Mouse (Mus musculus): Measurements from ENCODE around the gene Igll1. TPM values are rescaled to one million over a fixed set of nuclear protein-coding genes. Genes with fewer than 3 reads are reported as not detected.

Igll1 gene
- total RNA-seq, 2 experiments from 2014 or later, result not detected

DNA sequence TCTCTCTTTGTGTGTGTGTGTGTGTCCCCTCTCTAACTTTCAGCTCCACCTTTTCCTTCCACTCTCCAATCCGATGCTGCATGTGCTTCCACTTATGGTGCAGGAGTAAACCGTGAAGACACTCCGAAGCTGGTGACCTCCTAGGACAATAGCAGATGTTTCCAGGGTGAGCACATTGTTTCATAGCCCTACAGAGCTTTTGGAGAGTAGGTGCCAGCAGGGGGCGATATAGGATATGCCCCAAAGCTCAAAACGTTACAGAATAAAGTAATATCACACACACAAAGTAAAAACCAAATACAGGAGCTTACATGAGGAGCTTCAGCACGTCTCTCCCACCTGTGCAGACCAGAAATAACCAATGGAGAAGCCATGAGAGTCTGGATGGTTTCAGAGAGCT, 8.9 kb downstream of the Igll1 start:
- peak; percentile 23 for DNase-seq

DNA sequence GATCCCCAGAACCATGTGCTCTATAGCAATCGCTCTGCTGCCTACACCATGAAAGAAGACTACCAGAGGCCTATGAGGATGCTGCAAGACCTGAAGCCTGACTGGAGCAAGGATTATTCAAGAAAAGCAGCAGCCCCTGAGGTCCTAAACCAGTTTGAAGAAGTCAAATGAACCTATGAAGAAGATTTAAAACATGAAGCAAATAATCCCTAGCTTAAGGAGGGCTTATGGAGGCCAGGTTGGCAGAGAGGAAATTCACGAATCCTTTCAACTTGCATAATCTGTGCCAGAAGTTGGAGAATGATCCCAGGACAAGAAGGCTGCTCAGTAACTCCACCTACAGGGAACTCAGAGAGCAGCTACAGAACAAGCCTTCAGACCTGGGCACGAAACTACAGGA, 11.4 kb downstream of the Igll1 start:
- DNase-seq, result no peak

DNA sequence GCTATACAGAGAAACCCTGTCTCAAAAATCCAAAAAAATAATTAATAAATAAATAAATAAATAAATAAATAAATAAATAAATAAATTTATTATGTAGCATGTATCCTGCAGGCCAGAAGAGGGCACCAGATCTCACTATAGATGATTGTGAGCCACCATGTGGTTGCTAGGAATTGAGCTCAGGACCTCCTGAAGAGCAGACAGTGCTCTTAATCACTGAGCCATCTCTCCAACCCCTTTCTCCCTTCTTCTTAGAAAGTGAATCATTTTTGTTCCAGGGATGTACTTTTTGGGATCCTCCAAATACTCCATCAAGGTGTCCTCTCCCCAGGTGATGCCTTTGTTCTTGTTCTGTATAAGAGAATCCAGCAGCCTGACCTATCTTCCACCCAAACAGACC, 14.6 kb downstream of the Igll1 start:
- DNase-seq, result no peak

DNA sequence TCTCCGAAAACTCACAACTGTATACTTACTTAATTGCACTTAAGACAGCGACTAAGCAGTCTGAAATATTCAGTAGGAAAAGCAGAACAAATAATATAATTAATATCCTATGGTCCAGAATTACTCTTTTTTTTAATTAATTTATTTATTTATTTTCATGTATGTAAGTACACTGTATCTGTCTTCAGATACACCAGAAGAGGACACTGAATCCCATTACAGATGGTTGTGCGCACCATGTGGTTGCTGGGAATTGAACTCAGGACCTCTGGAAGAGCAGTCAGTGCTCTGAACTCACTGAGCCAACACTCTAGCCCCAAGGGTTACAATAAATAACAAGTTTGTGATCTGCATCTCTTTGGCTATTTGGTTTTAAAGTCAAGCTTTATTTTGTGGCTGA, 34.1 kb downstream of the Igll1 start:
- no peak for DNase-seq

DNA sequence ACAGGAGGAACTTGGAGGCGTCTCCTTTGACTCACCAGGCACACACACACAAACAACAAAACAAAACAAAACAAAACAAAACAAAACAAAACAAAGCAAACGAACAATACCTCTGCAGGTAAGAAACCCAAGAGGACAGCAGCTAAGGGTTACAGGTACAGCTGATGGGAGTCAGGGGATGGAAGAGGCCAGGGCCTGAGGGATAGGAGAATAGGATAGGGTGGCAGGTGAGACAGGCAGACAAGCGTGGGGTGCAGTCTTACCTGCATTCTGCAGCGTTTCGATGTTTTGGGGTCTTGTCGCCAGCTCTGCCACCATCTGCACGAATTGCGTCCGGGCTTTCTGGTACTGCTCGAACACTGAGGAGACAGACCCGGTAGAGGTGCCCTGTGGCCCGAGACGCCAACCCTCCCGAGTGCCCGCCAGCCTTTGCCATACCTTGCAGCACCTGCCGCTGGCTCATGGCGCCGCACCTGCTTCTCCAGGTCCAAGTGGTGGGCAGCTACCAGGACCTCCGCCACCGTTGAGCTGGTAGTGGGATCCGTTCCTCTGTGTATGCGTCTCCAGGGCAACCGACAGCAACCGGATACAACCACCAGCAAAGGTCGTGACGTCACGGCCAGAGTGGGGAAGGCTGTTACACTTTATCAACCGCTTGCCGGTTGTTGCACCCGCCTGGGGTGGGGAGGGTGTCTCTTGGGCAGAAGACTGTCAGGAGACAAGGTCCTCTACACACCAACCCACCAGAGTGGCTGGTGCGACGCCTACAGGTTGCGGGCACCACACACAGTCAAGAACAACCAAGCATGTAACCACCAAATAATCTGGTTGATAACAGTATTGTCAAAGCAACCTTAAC, 34.8 kb downstream of the Igll1 start, which contains the start of gene Spag6l:
TSS of gene Spag6l (minus strand) at position 700 of the 859 bp plus-strand sequence.
- peak; percentile 8 for DNase-seq

DNA sequence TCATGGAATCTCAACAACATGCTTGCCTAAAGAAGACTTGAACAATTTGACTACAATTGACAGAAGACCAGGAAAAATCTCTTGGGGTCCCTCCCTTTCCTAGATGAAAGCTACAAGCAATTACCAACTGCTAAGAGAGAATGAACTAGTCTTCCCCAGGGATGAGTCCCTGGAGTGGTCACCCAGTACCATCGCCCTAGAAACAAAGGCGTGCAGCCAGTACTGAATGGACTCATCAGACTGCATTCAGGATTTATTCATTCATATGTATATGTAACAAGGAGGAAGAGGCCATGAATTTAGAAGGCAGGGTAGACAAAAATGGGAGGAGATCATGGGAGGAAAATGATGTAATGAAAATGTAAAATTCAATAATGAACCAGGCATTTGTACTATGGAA, 37.6 kb downstream of the Igll1 start:
- no peak for DNase-seq

DNA sequence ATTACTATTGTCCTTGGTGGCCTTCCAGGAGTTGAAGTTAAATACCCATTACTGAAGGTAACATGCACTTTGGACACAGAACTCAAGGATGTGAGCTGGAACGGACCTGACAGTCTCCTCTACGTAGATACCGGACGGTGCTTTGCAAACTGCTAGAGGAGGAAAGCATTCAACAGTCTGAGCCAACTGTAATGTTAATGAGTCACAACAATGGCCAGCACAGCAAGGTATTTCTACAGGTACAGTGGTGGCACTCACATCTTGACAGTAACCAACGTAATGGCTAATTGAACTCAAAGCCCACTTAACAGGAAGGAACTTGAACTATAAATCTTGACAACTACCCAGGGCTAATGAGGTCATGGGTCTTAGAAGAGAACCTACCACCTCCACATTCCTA, 38.3 kb downstream of the Igll1 start:
- DNase-seq, result no peak

Other genes with a start within 250 kb of the Igll1 start
- not detected for gene Olfr19, start 187.6 kb downstream of the Igll1 start, total RNA-seq (2021)
- not detected for gene Spag6l, start 34.5 kb downstream of the Igll1 start, total RNA-seq (2021)
- 10 to 100 TPM; 14.8 to 21.5 TPM for gene Top3b, start 6.8 kb upstream of the Igll1 start, total RNA-seq (2021)
- not detected for gene Vpreb1, start 6.9 kb upstream of the Igll1 start, total RNA-seq (2021)
- 10 to 100 TPM; 10.8 to 10.9 TPM for gene Ppm1f, start 32.5 kb upstream of the Igll1 start, total RNA-seq (2021)
- gene Mapk1, start 119.4 kb upstream of the Igll1 start, total RNA-seq (2021), result 10 to 100 TPM; 85.1 to 87.1 TPM
- under 1 TPM; 0.77 to 0.99 TPM for gene Ypel1, start 205.7 kb upstream of the Igll1 start, total RNA-seq (2021)
- gene Ppil2, start 247.3 kb upstream of the Igll1 start, total RNA-seq (2021), result 10 to 100 TPM; 22.6 to 25.1 TPM